Mouse (Mus musculus) liver, embryonic 14.5 days (tissue): ENCODE data around the gene Tnfrsf17. TPM values are rescaled to one million over a fixed set of nuclear protein-coding genes. Genes with fewer than 3 reads are reported as not detected.
A peak's percentile ranks its signal among the peaks of the same experiment; 100 is the strongest.

Source experiments
- ATAC-seq: fragments of 200-750 bp; cut with Nextera tagmentation; 2 replicates; pipeline ENCODE4 v1.8.0; 2017; ENCODE audit warnings: moderate number of reproducible peaks, mild to moderate bottlenecking, moderate library complexity; ENCODE audit not compliant: insufficient read depth
- DNase-seq, 3 experiments: peaks; one replicate each; pipeline ENCODE4 v3.0.0-alpha.2; 2012 to 2013; ENCODE audit warnings: low read depth in 3 of 3, low spot score in 3 of 3
- H3K27ac ChIP-seq: fragments of 300-500 bp; sonication (generic); 2 replicates; pipeline ENCODE4 v1.5.1; 2014; ENCODE audit warnings: moderate library complexity, mild to moderate bottlenecking, control low read depth, inconsistent platforms
- H3K27me3 ChIP-seq: fragments of 300-500 bp; sonication (generic); 2 replicates; pipeline ENCODE4 v1.6.1; 2014; ENCODE audit warnings: mild to moderate bottlenecking, low read length, moderate library complexity; ENCODE audit not compliant: control insufficient read depth, insufficient read depth
- H3K36me3 ChIP-seq: fragments of 300-500 bp; sonication (generic); replicated peaks from 2 replicates; pipeline ENCODE4 v1.6.1; 2014; ENCODE audit warnings: low read depth; ENCODE audit not compliant: control insufficient read depth, insufficient read depth
- H3K4me1 ChIP-seq, 2 experiments: fragments of 200-500 bp in 1 of 2; fragments of 300-500 bp in 1 of 2; sonication (generic) in 1 of 2; replicated peaks; 2 replicates each; pipeline ENCODE4 v1.6.1; 2012 to 2014; ENCODE audit warnings: antibody characterized with exemption in 1 of 2, inconsistent platforms in 1 of 2, low read length in 1 of 2; ENCODE audit not compliant: control insufficient read depth in 2 of 2, insufficient read depth in 2 of 2
- H3K4me2 ChIP-seq: fragments of 300-500 bp; sonication (generic); 2 replicates; pipeline ENCODE4 v1.6.1; 2014; ENCODE audit warnings: low read depth, mild to moderate bottlenecking, control low read depth, moderate library complexity
- H3K4me3 ChIP-seq, 2 experiments: fragments of 200-500 bp in 1 of 2; fragments of 300-500 bp in 1 of 2; sonication (generic) in 1 of 2; 2 replicates each; pipeline ENCODE4 v1.5.1; 2012 to 2014; ENCODE audit warnings: low read depth in 2 of 2, low read length in 2 of 2, mild to moderate bottlenecking in 2 of 2, control low read depth in 1 of 2, inconsistent platforms in 1 of 2, moderate library complexity in 1 of 2; ENCODE audit not compliant: insufficient read depth in 1 of 2
- H3K9ac ChIP-seq: fragments of 300-500 bp; sonication (generic); replicated peaks from 2 replicates; pipeline ENCODE4 v1.6.1; 2014; ENCODE audit warnings: mild to moderate bottlenecking, control low read depth, moderate library complexity
- H3K9me3 ChIP-seq: fragments of 300-500 bp; sonication (generic); 2 replicates; pipeline ENCODE4 v1.6.1; 2016; ENCODE audit warnings: low read length, mixed read lengths; ENCODE audit not compliant: control insufficient read depth
- CTCF ChIP-seq: IDR thresholded peaks from 2 replicates; pipeline ENCODE4 v1.5.1; 2016; ENCODE audit warnings: antibody characterized with exemption, low read depth, control low read depth
- EP300 ChIP-seq: IDR thresholded peaks from 2 replicates; pipeline ENCODE4 v1.6.1; 2016; ENCODE audit warnings: antibody characterized with exemption, low read depth
- WGBS: fragments of 180-500 bp; shearing (Covaris S2); extraction: QIAGEN DNeasy Blood & Tissue Kit; methylation state at CpG from one replicate; pipeline ENCODE4 v1.1.7; 2014; ENCODE audit not compliant: insufficient replicate concordance; 5-methylcytosine and 5-hydroxymethylcytosine counted together
- polyA plus RNA-seq, 2 experiments: library from polyadenylated mRNA; depleted of rRNA in 1 of 2; stranded (reverse) in 1 of 2; unstranded in 1 of 2; fragments of >200 nt; fragmentation: Nextera tagmentation in 1 of 2; extraction: Ambion mirVana in 1 of 2; gene quantifications; 2 replicates each; pipeline versions ENCODE4 v1.2.1 to v1.2.3; 2012 to 2014

Gene Tnfrsf17
- polyA plus RNA-seq, 2 experiments: not detected

DNA sequence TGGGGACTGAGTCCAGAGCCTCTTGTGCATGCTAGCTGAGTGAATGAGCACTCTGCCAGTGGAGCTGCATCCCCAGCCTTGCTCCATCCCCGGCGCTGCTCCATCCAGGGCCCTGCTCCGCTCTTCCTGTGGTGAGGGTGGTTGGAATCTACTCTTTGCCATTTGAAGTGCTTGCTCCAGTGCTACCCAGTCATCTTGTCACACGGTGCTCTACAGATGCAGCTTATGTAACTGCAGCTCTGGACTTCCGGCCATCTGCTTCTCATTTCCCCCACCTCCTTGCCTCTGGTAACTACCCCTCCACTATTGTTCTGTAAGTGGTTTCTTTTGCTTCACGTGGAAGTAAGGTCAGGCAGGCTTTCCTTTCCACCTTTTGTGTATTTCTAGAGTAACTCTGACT lies 3.7 kb downstream of the Tnfrsf17 start:
- no peak overlapping the region for H3K27ac ChIP-seq
- H3K36me3 ChIP-seq: no peaks in the 10 kb centered on the region
- ATAC-seq: no peak
- no peak overlapping the region for H3K4me2 ChIP-seq
- TF ChIP-seq CTCF (no peak), EP300 (no peak)
- 29% methylated on average over 6 of the region's 6 CpGs for WGBS
- H3K9me3 ChIP-seq: no peaks in the 10 kb centered on the region
- no peak overlapping the region for H3K4me3 ChIP-seq
- H3K9ac ChIP-seq: no peak overlapping the region
- no peaks in the 10 kb centered on the region for H3K27me3 ChIP-seq
- no peak for DNase-seq
- peaks cover 0 to under 1% of the 10 kb centered on the region in 2 experiments; a peak in 2 of 4 replicates for H3K4me1 ChIP-seq

DNA sequence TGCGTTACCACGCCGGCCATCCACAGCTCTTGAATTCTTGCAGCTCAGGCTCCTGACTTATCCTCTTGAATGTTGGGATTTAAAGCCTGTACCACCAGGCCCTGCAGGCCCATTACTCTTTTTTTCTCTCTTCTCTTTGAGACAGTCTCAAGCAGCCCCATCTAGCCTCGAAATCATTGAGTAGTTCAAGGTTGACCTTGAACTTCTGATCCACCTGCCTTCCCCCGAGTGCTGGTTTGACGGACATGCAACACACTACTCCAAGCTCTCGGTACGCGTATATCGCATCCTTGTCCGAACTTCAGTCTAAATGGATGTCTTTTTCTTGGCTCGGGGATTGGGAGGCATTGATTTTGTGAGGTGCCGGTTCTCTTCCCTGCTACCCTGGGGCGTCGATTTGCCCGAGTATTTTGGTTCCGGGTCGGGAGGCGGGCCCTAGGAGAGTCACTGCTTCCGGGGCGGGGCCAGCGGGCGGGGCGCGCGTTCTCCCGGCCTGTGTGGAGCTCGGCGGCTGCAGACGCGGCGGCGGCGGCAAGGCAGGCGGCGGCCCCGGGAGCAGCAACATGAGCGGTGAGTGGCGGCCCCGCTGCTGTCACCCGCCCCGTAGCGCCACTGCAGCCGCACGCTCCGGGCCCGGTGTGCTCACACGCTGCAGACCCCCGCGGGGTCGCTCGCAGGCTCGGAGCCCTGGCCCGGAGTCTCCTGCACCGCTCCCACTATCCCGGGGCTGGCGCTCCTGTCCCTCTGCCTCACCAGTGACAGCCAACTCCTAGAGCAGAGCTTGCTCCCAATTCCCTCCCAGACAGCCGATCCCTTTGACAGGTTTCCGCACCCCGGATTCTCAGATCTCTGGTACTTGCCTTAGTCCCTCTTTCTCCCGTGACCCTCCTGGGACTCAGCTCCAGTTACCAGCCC lies 9.1 kb downstream of the Tnfrsf17 start, which contains the start of gene Snx29:
TSS of gene Snx29 (plus strand) at position 500 of the 915 bp plus-strand sequence.
- Histone ChIP-seq H3K4me3 (peak within 1 kb of the TSS; percentile 90 to 95), H3K4me1 (peaks cover 6 to 9% of the 10 kb centered on the region in 2 experiments), H3K9ac (peak within 1 kb of the TSS; percentile 90), H3K27me3 (no peaks in the 10 kb centered on the region), H3K9me3 (no peaks in the 10 kb centered on the region), H3K4me2 (peak within 1 kb of the TSS; percentile 99), H3K36me3 (no peaks in the 10 kb centered on the region), H3K27ac (peak within 1 kb of the TSS; percentile 72)
- ATAC-seq (peak; percentile 94), DNase-seq (peak; percentile 86 to 88 (median 86))
- TF ChIP-seq EP300 (no peak), CTCF (no peak)
- WGBS: 5% methylated on average over 61 of the region's 61 CpGs

DNA sequence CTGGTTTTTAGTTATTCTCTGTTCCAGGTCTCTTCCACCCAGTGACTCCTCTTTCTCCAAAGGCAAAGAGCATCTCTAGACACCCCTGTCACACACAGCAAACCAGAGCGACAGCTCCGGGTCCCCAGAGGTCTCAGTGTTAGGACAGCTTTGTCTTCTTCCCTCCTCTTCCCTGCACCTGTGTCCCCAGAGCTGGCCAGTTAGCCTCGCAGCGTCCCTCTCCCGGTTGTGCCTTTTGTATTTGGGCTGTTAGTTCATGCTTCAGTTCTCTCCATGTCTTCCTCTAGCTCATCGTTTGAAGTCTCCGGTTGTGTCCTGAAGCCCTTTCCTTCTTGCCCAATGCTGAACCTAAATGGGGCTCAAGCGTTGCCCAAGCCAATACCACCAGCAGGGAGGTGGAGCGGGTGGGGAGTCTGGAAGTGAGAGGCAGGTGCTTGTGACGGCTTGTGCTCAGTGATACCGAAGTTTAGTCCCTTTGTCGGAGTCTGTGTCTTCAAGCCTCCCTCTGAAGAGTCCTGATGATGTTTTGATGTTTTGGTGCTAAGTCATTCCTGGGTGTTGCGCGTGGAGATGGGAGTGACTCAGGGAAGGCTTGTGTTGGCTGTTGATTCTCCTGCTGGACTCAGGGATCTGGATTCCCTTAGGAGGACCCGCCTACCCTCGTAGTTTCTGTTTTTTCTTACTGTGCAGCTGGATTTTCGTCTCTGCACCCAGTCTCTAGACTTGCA lies 9.9 kb downstream of the Tnfrsf17 start:
- peaks cover 6 to 9% of the 10 kb centered on the region in 2 experiments for H3K4me1 ChIP-seq
- H3K27ac ChIP-seq: peak overlapping the region; percentile 72
- ATAC-seq (peak; percentile 45; the same call in 1 of the 2 replicates), DNase-seq (peak; percentile 18 to 37 (median 30))
- TF ChIP-seq CTCF (no peak), EP300 (no peak)
- peak overlapping the region; percentile 99 for H3K4me2 ChIP-seq
- 9% methylated on average over 17 of the region's 17 CpGs for WGBS
- H3K9me3 ChIP-seq: no peaks in the 10 kb centered on the region
- peak overlapping the region; percentile 90 for H3K9ac ChIP-seq
- no peaks in the 10 kb centered on the region for H3K27me3 ChIP-seq
- no peaks in the 10 kb centered on the region for H3K36me3 ChIP-seq
- peak overlapping the region; percentile 90 to 91 for H3K4me3 ChIP-seq

DNA sequence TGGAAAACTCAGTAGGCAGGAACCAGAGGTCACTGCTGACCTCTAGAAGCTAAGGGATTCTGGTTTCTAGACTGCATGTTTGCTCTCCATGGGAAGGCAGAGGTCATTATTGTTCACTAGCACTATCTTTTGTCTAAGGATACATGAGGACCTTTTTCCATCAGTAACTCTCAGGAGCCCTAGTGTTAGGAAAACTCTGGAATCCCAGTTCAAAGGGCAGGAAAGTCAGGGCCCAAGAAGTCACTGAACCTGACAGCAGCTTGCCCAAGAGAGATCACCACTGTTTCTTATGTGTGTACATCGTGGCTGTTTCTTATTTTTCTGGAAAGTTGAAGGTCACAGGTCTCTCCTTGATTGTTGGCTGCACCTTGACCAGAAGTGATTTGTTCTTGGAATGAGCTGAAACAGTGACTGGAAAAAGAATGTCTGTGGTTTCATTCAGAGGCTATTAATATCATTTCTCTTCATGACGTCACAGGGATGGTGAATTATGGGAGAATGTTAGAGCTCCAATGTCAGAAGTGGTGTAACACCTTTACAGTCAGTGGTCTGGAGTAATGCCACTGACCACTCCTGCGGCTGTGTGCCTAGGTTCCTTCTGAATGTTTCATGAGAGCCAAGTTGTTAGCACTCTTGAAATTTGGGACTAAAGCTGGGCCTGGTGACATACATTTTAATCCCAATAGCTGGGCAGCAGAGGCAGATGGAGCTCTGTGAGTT lies 16.6 kb downstream of the Tnfrsf17 start:
- Histone ChIP-seq H3K36me3 (no peaks in the 10 kb centered on the region), H3K27me3 (no peaks in the 10 kb centered on the region), H3K4me1 (no peaks in the 10 kb centered on the region; a peak in 1 of 4 replicates), H3K4me3 (no peak overlapping the region), H3K4me2 (no peak overlapping the region), H3K9ac (no peak overlapping the region), H3K27ac (no peak overlapping the region), H3K9me3 (no peaks in the 10 kb centered on the region)
- WGBS: 66% methylated on average over 3 of the region's 3 CpGs
- DNase-seq (no peak), ATAC-seq (no peak)
- TF ChIP-seq EP300 (no peak), CTCF (no peak)
